In the genomic region with DNA sequence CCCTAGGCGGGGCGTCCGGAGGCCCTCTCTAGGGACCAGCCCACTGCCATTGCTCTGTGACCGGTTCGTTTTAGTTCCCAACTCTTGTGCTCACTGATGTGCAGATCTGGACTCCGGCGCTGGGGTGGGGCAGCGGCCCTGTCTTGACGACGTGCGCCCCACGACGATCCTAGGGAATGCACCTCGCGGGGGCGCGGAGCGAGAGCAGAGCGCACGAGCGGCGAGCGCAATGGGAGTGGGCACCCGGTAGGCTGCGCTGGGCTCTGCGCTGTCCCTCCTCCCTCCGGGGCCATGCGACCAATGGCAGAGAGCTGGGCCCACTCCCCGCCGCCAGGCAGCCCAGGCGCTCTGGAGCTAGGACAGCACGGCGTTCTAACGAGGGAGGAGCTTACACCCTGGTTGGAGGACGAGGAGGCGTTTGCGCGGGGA, we compare ENCODE assay signal across 8 mouse cellular contexts. TPM values are rescaled to one million over a fixed set of nuclear protein-coding genes. Genes with fewer than 3 reads are reported as not detected.
DNase-seq lines count a peak whose midpoint lies in the region; ATAC-seq lines count a peak whose summit lies in the region.
"Had no signal": no experiment of that assay in that cellular context is flagged by ENCODE, and none has a peak within 500 bp of the region (broad histone marks: within the 10 kb centered on the region; RNA-seq: fewer than 3 reads in every experiment).

A gene (minus strand): TSS at position 245 of the 429 bp plus-strand sequence.

- no peaks in the 10 kb centered on the region for H3K36me3 ChIP-seq in megakaryocyte, embryonic 14.5 days (replicated peaks; ENCODE audit: low read length)
- H3K36me3 ChIP-seq in forebrain, embryonic 10.5 days (replicated peaks) = no peaks in the 10 kb centered on the region
- H3K36me3 ChIP-seq in hindbrain, embryonic 13.5 days = no peaks in the 10 kb centered on the region
- H3K36me3 ChIP-seq in limb, embryonic 12.5 days = no peaks in the 10 kb centered on the region

- DNase-seq in forebrain, embryonic 10.5 days (ENCODE audit: extremely low spot score, low spot score) = peak; percentile 80
- DNase-seq in retina, postnatal 7 days (ENCODE audit: low read depth, low spot score) = peak; percentile 21

- H3K4me2 ChIP-seq in hindbrain, embryonic 13.5 days = peak within 1 kb of the TSS; percentile 93
- H3K4me2 ChIP-seq in limb, embryonic 12.5 days = peak within 1 kb of the TSS; percentile 85

- peak within 1 kb of the TSS; percentile 76 for H3K9ac ChIP-seq in hindbrain, embryonic 13.5 days
- H3K9ac ChIP-seq in limb, embryonic 12.5 days (replicated peaks) = peak within 1 kb of the TSS; percentile 54

- peak within 1 kb of the TSS; percentile 74 for H3K27ac ChIP-seq in forebrain, embryonic 10.5 days
- H3K27ac ChIP-seq in hindbrain, embryonic 13.5 days = peak within 1 kb of the TSS; percentile 8; the same call in 1 of the 2 replicates
- no peak within 1 kb of the TSS for H3K27ac ChIP-seq in limb, embryonic 12.5 days

- H3K4me1 ChIP-seq in megakaryocyte, embryonic 14.5 days = no peaks in the 10 kb centered on the region
- peaks cover 22% of the 10 kb centered on the region for H3K4me1 ChIP-seq in forebrain, embryonic 10.5 days
- peaks cover 20% of the 10 kb centered on the region for H3K4me1 ChIP-seq in hindbrain, embryonic 13.5 days (replicated peaks)
- 0 out of 2 replicates have a peak, but pooled peaks cover 11% of the 10 kb centered on the region for H3K4me1 ChIP-seq in limb, embryonic 12.5 days (replicated peaks)

- H3K4me3 ChIP-seq in megakaryocyte, embryonic 14.5 days (replicated peaks) = peak within 1 kb of the TSS; percentile 12
- H3K4me3 ChIP-seq in forebrain, embryonic 10.5 days = peak within 1 kb of the TSS; percentile 66
- peak within 1 kb of the TSS; percentile 58 for H3K4me3 ChIP-seq in hindbrain, embryonic 13.5 days
- H3K4me3 ChIP-seq in limb, embryonic 12.5 days (replicated peaks) = peak within 1 kb of the TSS; percentile 53

- peaks cover 11% of the 10 kb centered on the region for H3K9me3 ChIP-seq in megakaryocyte, embryonic 14.5 days
- H3K9me3 ChIP-seq in forebrain, embryonic 10.5 days = no peaks in the 10 kb centered on the region
- no peaks in the 10 kb centered on the region for H3K9me3 ChIP-seq in hindbrain, embryonic 13.5 days
- no peaks in the 10 kb centered on the region for H3K9me3 ChIP-seq in limb, embryonic 12.5 days

- WGBS in forebrain, embryonic 10.5 days = under 1% methylated on average over 38 of the region's 38 CpGs
- WGBS in hindbrain, embryonic 13.5 days = under 1% methylated on average over 38 of the region's 38 CpGs
- under 1% methylated on average over 38 of the region's 38 CpGs for WGBS in limb, embryonic 12.5 days

- ATAC-seq in megakaryocyte, adult 5-6 weeks (ENCODE audit: poor library complexity, severe bottlenecking) = no peak
- ATAC-seq in hindbrain, embryonic 13.5 days (ENCODE audit: low FRiP score) = peak; percentile 98
- peak; percentile 95 for ATAC-seq in limb, embryonic 12.5 days (ENCODE audit: insufficient number of reproducible peaks, insufficient read depth, low FRiP score, low TSS enrichment, low read depth)
- ATAC-seq in inflammation-experienced regulatory T-cells, adult 6 months = no peak

- H3K27me3 ChIP-seq in megakaryocyte, embryonic 14.5 days (replicated peaks) = peaks cover 23% of the 10 kb centered on the region
- peaks cover 57% of the 10 kb centered on the region for H3K27me3 ChIP-seq in forebrain, embryonic 10.5 days (ENCODE audit: poor library complexity, severe bottlenecking)
- peaks cover 42% of the 10 kb centered on the region for H3K27me3 ChIP-seq in hindbrain, embryonic 13.5 days
- peaks cover 52% of the 10 kb centered on the region for H3K27me3 ChIP-seq in limb, embryonic 12.5 days

RNA-seq across cellular contexts. Expression of the gene that starts here (rescaled TPM):
- polyA plus RNA-seq in megakaryocyte, embryonic 14.5 days (2012; ENCODE audit: insufficient read depth, low replicate concordance) = not detected in 2 replicates
- not detected in 2 replicates for total RNA-seq in megakaryocyte, adult 5-6 weeks (2015)
- not detected in 2 replicates for total RNA-seq in megakaryocyte, adult 5-6 weeks (2017)
- 0.14 and 0.16 TPM in 2 replicates for polyA plus RNA-seq in forebrain, embryonic 10.5 days (2016; fragmentation: Nextera tagmentation; extraction: Ambion mirVana)
- 0.80 and 1.4 TPM in 2 replicates for polyA plus RNA-seq in hindbrain, embryonic 13.5 days (2015; fragmentation: Nextera tagmentation; extraction: Ambion mirVana)
- not detected in 2 replicates for polyA plus RNA-seq in limb, embryonic 12.5 days (2016; fragmentation: Nextera tagmentation; extraction: Ambion mirVana)
- polyA plus RNA-seq in inflammation-experienced regulatory T-cells, adult 6 months (2017; shearing (Covaris generic)) = not detected
- total RNA-seq: common myeloid progenitor, adult 5-6 weeks had no signal

Comparison
In these comparisons a context has a peak if more than half of its experiments do, and no peak if none do; other contexts are left out.
1. Peak in DNase-seq, H3K4me3 ChIP-seq and H3K27ac ChIP-seq in forebrain, embryonic 10.5 days; RNA of the gene not detected or under 1 TPM.
2. Peak in ATAC-seq, H3K4me3 ChIP-seq, H3K9ac ChIP-seq and H3K4me2 ChIP-seq in limb, embryonic 12.5 days; RNA of the gene not detected or under 1 TPM.
3. H3K4me3 ChIP-seq: peak in every context shown above with its lines; median percentile 66 in forebrain, embryonic 10.5 days; 58 in hindbrain, embryonic 13.5 days; 53 in limb, embryonic 12.5 days; 12 in megakaryocyte, embryonic 14.5 days.